Mouse (Mus musculus) liver, embryonic 16.5 days (tissue): ENCODE measurements around the gene Bex4. TPM values are rescaled to one million over a fixed set of nuclear protein-coding genes. Genes with fewer than 3 reads are reported as not detected.

Source experiments
- ATAC-seq: fragments of 200-750 bp; cut with Nextera tagmentation; 2 replicates; pipeline ENCODE4 v1.8.0; 2017; ENCODE audit warnings: low read depth, mild to moderate bottlenecking, moderate number of reproducible peaks, moderate library complexity
- H3K27ac ChIP-seq: fragments of 300-500 bp; sonication (generic); 2 replicates; pipeline ENCODE4 v1.5.1; 2014; ENCODE audit warnings: mild to moderate bottlenecking, low read length
- H3K27me3 ChIP-seq: fragments of 300-500 bp; sonication (generic); 2 replicates; pipeline ENCODE4 v1.6.1; 2014; ENCODE audit warnings: low read depth, low read length, mixed read lengths; ENCODE audit not compliant: control insufficient read depth, insufficient read depth
- H3K36me3 ChIP-seq: fragments of 300-500 bp; sonication (generic); 2 replicates; pipeline ENCODE4 v1.6.1; 2014; ENCODE audit warnings: mild to moderate bottlenecking; ENCODE audit not compliant: control insufficient read depth, insufficient read depth
- H3K4me1 ChIP-seq: fragments of 300-500 bp; sonication (generic); 2 replicates; pipeline ENCODE4 v1.6.1; 2014; ENCODE audit warnings: low read depth, low read length, mixed read lengths; ENCODE audit not compliant: control insufficient read depth
- H3K4me2 ChIP-seq: fragments of 300-500 bp; sonication (generic); 2 replicates; pipeline ENCODE4 v1.6.1; 2014; ENCODE audit warnings: low read depth, low read length, mixed read lengths
- H3K4me3 ChIP-seq: fragments of 300-500 bp; sonication (generic); 2 replicates; pipeline ENCODE4 v1.5.1; 2014; ENCODE audit warnings: low read depth, mild to moderate bottlenecking, low read length
- H3K9ac ChIP-seq: fragments of 300-500 bp; sonication (generic); 2 replicates; pipeline ENCODE4 v1.6.1; 2014; ENCODE audit warnings: low read depth, low read length
- H3K9me3 ChIP-seq: fragments of 300-500 bp; sonication (generic); replicated peaks from 2 replicates; pipeline ENCODE4 v1.6.1; 2016; ENCODE audit warnings: low read length; ENCODE audit not compliant: control insufficient read depth
- WGBS: fragments of 180-500 bp; shearing (Covaris S2); extraction: QIAGEN DNeasy Blood & Tissue Kit; methylation state at CpG from one replicate; pipeline ENCODE4 v1.1.7; 2014; ENCODE audit not compliant: insufficient replicate concordance; 5-methylcytosine and 5-hydroxymethylcytosine counted together
- microRNA-seq: library from miRNA; unstranded; fragments of <30 nt; microRNA quantifications from one replicate; pipeline ENCODE4, GENCODE M21; 2016
- polyA plus RNA-seq: library from polyadenylated mRNA; unstranded; fragments of >200 nt; fragmentation: Nextera tagmentation; extraction: Ambion mirVana; gene quantifications from 2 replicates; pipeline ENCODE4 v1.2.1, GENCODE M21; 2015

Gene Bex4
- polyA plus RNA-seq, 1 experiment from 2014 or later = 131 TPM

DNA sequence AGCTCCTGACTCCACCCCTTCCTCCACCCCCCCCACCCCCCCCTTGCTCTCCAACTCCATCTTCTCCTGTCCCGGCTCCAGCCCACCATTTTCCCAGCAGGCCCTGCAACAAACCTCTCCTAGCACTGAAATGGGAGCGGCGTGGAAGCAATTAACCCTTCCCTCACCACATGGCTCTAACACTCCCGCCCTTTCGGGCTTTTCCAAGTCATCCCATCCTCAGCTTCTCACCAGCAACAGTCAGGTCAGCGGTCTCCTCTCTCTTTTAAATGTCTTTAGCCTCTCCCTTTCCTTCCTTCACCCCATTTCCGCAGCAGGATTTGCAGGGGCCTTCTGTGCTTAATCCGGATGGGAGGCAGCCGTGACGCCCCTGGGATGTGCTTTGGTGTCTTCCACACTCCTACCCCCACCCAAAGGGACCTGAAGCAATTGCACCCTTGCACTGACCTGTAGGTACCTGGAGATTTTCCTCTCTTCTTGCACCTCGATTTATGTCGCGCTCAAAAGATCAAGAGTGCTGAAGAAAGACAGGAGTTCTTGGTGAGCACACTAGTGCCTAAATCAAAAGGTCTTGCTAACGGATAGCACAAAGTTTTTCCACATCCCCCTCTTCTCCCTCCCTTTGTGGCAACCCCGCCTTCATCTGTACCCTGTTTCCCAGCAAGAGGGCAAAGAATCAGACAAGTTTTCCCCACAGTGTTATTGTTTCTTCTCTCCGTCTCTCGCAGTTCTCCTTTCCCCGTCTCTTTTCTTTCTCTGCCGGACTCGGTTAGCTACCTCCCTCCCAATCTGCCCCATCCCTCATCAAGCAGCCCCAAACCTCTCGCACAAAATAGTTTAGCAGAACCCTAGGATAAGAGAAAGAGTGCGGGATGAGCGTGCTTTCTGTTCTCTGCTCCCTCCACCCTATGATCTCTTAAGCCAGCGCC, 32.7 kb downstream of the Bex4 start:
- H3K4me3 ChIP-seq = peak overlapping the region; percentile 73
- H3K4me2 ChIP-seq = peak overlapping the region; percentile 59
- no peaks in the 10 kb centered on the region for H3K9me3 ChIP-seq
- H3K36me3 ChIP-seq = no peaks in the 10 kb centered on the region; the same call in 1 of the 2 replicates
- H3K9ac ChIP-seq = peak overlapping the region; percentile 67
- peak overlapping the region; percentile 84 for H3K27ac ChIP-seq
- H3K27me3 ChIP-seq = no peaks in the 10 kb centered on the region
- H3K4me1 ChIP-seq = no peaks in the 10 kb centered on the region; the same call in 1 of the 2 replicates
- WGBS = 16% methylated on average over 24 of the region's 24 CpGs
- peak; percentile 65 for ATAC-seq

DNA sequence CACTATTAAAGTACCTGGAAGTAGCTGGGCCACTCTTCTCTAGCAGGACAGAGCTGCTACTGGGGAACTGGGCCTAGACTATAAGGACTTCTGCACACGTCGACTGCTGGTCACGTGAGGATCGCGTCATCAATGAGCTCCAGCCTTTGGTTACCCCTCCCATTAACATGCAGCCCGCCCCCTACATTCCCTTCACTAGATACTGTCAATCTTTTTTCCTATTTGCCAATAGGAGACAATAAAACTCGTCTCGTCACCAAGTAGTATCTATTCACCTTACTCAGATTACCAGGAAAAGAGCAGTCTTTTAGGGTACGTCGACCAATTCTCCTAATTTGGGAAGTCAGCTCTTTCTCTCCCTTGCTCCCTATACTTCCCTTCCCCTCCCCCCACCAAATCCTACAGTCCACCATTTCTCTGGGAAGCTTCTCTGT, 33.3 kb downstream of the Bex4 start, which contains the start of gene Tceal8:
Gene Tceal8, minus strand, starts transcription at position 225 of the 434 bp plus-strand sequence.
- H3K9ac ChIP-seq = peak within 1 kb of the TSS; percentile 67
- H3K4me2 ChIP-seq = peak within 1 kb of the TSS; percentile 59
- no peaks in the 10 kb centered on the region for H3K9me3 ChIP-seq
- H3K4me1 ChIP-seq = no peaks in the 10 kb centered on the region; the same call in 1 of the 2 replicates
- H3K27ac ChIP-seq = peak within 1 kb of the TSS; percentile 84
- peak; percentile 90 for ATAC-seq
- no peaks in the 10 kb centered on the region for H3K27me3 ChIP-seq
- peak within 1 kb of the TSS; percentile 73 for H3K4me3 ChIP-seq
- 11% methylated on average over 10 of the region's 10 CpGs for WGBS
- H3K36me3 ChIP-seq = no peaks in the 10 kb centered on the region; the same call in 1 of the 2 replicates

GRCm38 (mm10) chrX:136172786-136173185, 34.0 kb downstream of the Bex4 start:
- no peaks in the 10 kb centered on the region for H3K27me3 ChIP-seq
- no peak for ATAC-seq
- no peaks in the 10 kb centered on the region; the same call in 1 of the 2 replicates for H3K4me1 ChIP-seq
- no peaks in the 10 kb centered on the region; the same call in 1 of the 2 replicates for H3K36me3 ChIP-seq
- 30% methylated on average over 10 of the region's 10 CpGs for WGBS
- H3K9ac ChIP-seq = no peak overlapping the region
- no peak overlapping the region for H3K27ac ChIP-seq
- peak overlapping the region; percentile 73 for H3K4me3 ChIP-seq
- no peaks in the 10 kb centered on the region for H3K9me3 ChIP-seq
- H3K4me2 ChIP-seq = peak overlapping the region; percentile 59

DNA sequence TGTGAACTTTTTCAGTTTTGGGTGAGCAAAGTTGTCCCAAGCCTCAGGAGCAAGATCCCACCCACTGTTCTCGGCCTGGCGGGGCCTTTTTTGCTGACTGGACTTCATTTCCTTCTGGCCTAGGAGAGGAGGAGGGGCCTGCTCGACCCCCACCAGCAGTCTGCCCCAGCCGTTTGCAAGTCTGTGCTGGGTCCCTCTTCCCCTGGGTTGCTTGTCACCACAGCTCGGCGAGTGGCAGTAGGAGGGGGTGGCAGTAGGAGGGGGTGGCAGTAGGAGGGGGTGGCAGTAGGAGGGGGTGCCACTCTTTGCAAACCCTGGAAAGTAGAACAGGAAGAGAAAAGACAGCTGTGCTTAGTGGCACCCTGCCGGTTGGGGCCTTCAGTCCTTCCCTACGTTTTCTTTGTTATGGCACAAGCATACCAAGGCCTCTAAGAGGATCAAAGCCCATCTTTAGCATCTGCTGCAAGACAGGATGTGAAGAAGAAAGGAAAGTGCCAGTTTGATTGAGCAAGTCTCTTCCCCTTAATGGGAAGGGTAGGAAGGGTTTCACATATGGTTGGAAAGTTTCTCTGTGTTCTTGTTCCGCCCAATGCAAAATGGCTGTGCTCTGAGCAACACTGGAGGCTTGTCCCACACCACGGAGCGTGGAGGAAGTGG, 42.2 kb downstream of the Bex4 start:
- WGBS = 19% methylated on average over 11 of the region's 11 CpGs
- Histone ChIP-seq H3K4me2 (no peak overlapping the region), H3K27me3 (no peaks in the 10 kb centered on the region), H3K9ac (no peak overlapping the region), H3K36me3 (no peaks in the 10 kb centered on the region), H3K4me1 (no peaks in the 10 kb centered on the region), H3K9me3 (no peaks in the 10 kb centered on the region), H3K27ac (no peak overlapping the region), H3K4me3 (no peak overlapping the region)
- ATAC-seq = no peak

DNA sequence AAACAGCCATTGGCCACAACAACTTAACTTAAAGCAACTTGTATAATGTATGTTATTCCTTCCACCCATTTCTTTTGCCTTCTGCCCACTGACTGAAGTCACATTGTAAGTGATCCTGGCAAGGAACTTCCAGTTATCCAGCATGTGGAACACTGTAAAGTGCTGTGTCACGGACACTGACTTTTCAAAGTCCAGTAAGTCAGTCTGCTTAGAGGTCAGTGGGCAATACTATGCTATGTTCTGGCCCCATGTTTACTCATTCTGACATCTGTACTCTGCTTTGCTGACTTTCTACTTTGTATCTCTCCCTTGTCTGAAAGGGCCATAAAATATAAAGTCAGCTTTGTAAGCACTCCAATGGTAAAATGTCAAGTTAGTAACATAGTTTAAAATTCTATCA, 44.3 kb downstream of the Bex4 start:
- no peak overlapping the region for H3K4me2 ChIP-seq
- peak; percentile 68 for ATAC-seq

More for the DNA sequence above, 44.3 kb downstream of the Bex4 start:
- no peaks in the 10 kb centered on the region for H3K9me3 ChIP-seq
- no peak overlapping the region for H3K4me3 ChIP-seq
- H3K4me1 ChIP-seq = no peaks in the 10 kb centered on the region
- 29% methylated on average over 1 of the region's 1 CpGs for WGBS
- no peaks in the 10 kb centered on the region for H3K36me3 ChIP-seq
- no peak overlapping the region for H3K9ac ChIP-seq
- H3K27ac ChIP-seq = no peak overlapping the region
- no peaks in the 10 kb centered on the region for H3K27me3 ChIP-seq

Small RNAs within 50 kb of the gene (microRNA-seq; reads per million reads assigned to microRNA genes)
- gene Mir6383 = not detected

Other genes with a start within 250 kb of the Bex4 start
- gene Arxes2, start 145.2 kb upstream of the Bex4 start, polyA plus RNA-seq = 17.6 and 18.0 TPM in 2 replicates
- 7.7 and 8.4 TPM in 2 replicates for gene Arxes1, start 105.6 kb upstream of the Bex4 start, polyA plus RNA-seq
- 160 and 181 TPM in 2 replicates for gene Bex2, start 70.8 kb upstream of the Bex4 start, polyA plus RNA-seq
- 0.14 and 0.25 TPM in 2 replicates for gene Nxf3, start 53.7 kb upstream of the Bex4 start, polyA plus RNA-seq
- 170 and 186 TPM in 2 replicates for gene Tceal8, start 33.3 kb downstream of the Bex4 start, polyA plus RNA-seq
- 11.0 and 11.9 TPM in 2 replicates for gene Tceal5, start 64.9 kb downstream of the Bex4 start, polyA plus RNA-seq
- gene Tceal7, start 75.8 kb downstream of the Bex4 start, polyA plus RNA-seq = 7.5 and 15.7 TPM in 2 replicates
- 205 and 219 TPM in 2 replicates for gene Bex1, start 76.5 kb downstream of the Bex4 start, polyA plus RNA-seq
- gene Tceal9, start 106.1 kb downstream of the Bex4 start, polyA plus RNA-seq = 234 and 259 TPM in 2 replicates
- 205 and 228 TPM in 2 replicates for gene Bex3, start 131.3 kb downstream of the Bex4 start, polyA plus RNA-seq